In the genomic region with DNA sequence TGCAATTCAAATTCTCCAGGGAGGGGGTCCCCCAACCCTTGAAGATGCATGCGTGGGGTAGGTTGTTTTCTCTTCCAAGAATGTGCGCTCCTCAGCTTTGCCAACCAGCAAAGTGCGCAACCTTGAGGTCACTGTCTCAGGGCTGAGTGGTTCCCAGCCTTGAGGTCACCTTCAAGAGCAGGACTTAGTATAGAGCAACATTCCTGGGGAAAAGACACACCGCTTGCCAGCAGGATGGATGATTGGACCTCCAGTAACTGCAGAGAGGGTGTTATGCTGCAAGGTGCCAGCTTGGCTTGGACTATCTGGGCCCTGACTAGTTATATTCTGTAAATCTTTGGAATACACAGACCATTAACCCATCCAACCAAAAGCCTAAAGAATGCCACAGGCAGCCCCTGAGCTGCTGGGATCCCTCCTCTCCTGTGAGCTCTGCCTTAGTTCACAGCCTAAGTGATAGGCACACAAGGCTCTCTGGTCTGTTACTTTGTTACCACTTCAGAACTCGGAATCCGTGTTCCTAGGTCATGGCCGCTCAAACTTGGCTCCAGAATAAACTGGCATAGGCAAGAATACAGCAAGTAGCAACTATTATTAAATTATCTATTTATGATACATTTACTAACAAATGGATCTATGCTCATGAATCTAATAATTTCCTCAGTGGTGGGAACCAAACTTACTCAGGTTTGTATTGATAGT, we compare ENCODE assay signal across 24 mouse cellular contexts.
DNase-seq lines count a peak whose midpoint lies in the region; ATAC-seq lines count a peak whose summit lies in the region.
"Had no signal": no experiment of that assay in that cellular context is flagged by ENCODE, and none has a peak within 500 bp of the region (broad histone marks: within the 10 kb centered on the region; RNA-seq: fewer than 3 reads in every experiment).

No protein-coding gene starts in this region.

- DNase-seq in heart, postnatal 25 days (ENCODE audit: low spot score), result no peak
- DNase-seq in testis, postnatal 14 days (ENCODE audit: low spot score), result peak; percentile 78
- no peak for DNase-seq in testis, postnatal 10 days (ENCODE audit: low spot score)
- peak; percentile 33 to 65 for DNase-seq in kidney, postnatal 4 days
- no peak for DNase-seq in urinary bladder, postnatal 10 days (ENCODE audit: low spot score)
- no peak for DNase-seq in left cerebral cortex, postnatal 10 days (ENCODE audit: extremely low spot score in 1 of 2, low spot score in 2 of 2)
- DNase-seq: adrenal gland, adult 8-10 months; cerebellum, adult 9-11 months; gastrocnemius, postnatal 14 days; heart, adult 2 months; heart, postnatal 14 days; layer of hippocampus, adult 9-11 months; midbrain, embryonic 14.5 days; thymus, postnatal 25 days had no signal

- peaks cover 14% of the 10 kb centered on the region for H3K4me1 ChIP-seq in heart, embryonic 11.5 days (ENCODE audit: control insufficient read depth, insufficient read depth, low read length)
- H3K4me1 ChIP-seq in kidney, embryonic 15.5 days, result peaks cover 32% of the 10 kb centered on the region
- H3K4me1 ChIP-seq: hindbrain, embryonic 15.5 days had no signal

- 78% methylated on average over 7 of the region's 7 CpGs for WGBS in heart, embryonic 11.5 days (ENCODE audit: insufficient replicate concordance)
- whole genome bisulfite sequencing in kidney, embryonic 15.5 days, result 65% methylated on average over 7 of the region's 7 CpGs

- H3K9me3 ChIP-seq in heart, embryonic 11.5 days (replicated peaks; ENCODE audit: control insufficient read depth, low read length), result no peaks in the 10 kb centered on the region
- H3K9me3 ChIP-seq in kidney, embryonic 15.5 days (replicated peaks), result no peaks in the 10 kb centered on the region
- H3K9me3 ChIP-seq: embryonic facial prominence, embryonic 12.5 days; hindbrain, embryonic 15.5 days; intestine, embryonic 15.5 days; liver, embryonic 15.5 days had no signal

- peak; percentile 33; the same call in 1 of the 2 replicates for ATAC-seq in heart, embryonic 11.5 days (replicated peaks; ENCODE audit: insufficient number of reproducible peaks, low FRiP score, low TSS enrichment)
- peak; percentile 76 for ATAC-seq in kidney, embryonic 15.5 days (replicated peaks; ENCODE audit: low FRiP score)
- ATAC-seq: intestine, embryonic 15.5 days had no signal

- no peak overlapping the region for H3K9ac ChIP-seq in heart, embryonic 11.5 days (ENCODE audit: low read depth, low read length)
- no peak overlapping the region for H3K9ac ChIP-seq in kidney, embryonic 15.5 days
- H3K9ac ChIP-seq: embryonic facial prominence, embryonic 12.5 days; hindbrain, embryonic 15.5 days; intestine, embryonic 15.5 days; liver, embryonic 15.5 days had no signal

- no peak overlapping the region for H3K4me3 ChIP-seq in heart, embryonic 11.5 days (ENCODE audit: low read depth, low read length)
- no peak overlapping the region for H3K4me3 ChIP-seq in kidney, embryonic 15.5 days (replicated peaks)
- H3K4me3 ChIP-seq: embryonic facial prominence, embryonic 12.5 days; erythroblast, embryonic 14.5 days; heart, adult 2 months; hindbrain, embryonic 15.5 days; intestine, embryonic 15.5 days; left cerebral cortex, adult 2 months; liver, embryonic 15.5 days had no signal

- no peak overlapping the region for H3K27ac ChIP-seq in heart, embryonic 11.5 days (ENCODE audit: low read depth, low read length)
- peak overlapping the region; percentile 68 for H3K27ac ChIP-seq in kidney, embryonic 15.5 days
- H3K27ac ChIP-seq: embryonic facial prominence, embryonic 12.5 days; heart, adult 2 months; intestine, embryonic 15.5 days; left cerebral cortex, adult 2 months; liver, embryonic 15.5 days; stomach, postnatal 0 days had no signal

- H3K27me3 ChIP-seq in heart, embryonic 11.5 days (ENCODE audit: control insufficient read depth, insufficient read depth, low read length), result no peaks in the 10 kb centered on the region
- H3K27me3 ChIP-seq in kidney, embryonic 15.5 days, result no peaks in the 10 kb centered on the region
- H3K27me3 ChIP-seq: CH12.LX; embryonic facial prominence, embryonic 12.5 days; hindbrain, embryonic 15.5 days; intestine, embryonic 15.5 days; liver, embryonic 15.5 days had no signal

- no peaks in the 10 kb centered on the region for H3K36me3 ChIP-seq in heart, embryonic 11.5 days (ENCODE audit: control insufficient read depth, insufficient read depth, low read length)
- H3K36me3 ChIP-seq in kidney, embryonic 15.5 days, result peaks cover 6% of the 10 kb centered on the region; the same call in 1 of the 2 replicates
- H3K36me3 ChIP-seq: hindbrain, embryonic 15.5 days; intestine, embryonic 15.5 days; liver, embryonic 15.5 days had no signal

- intact Hi-C loops in heart, postnatal 25 days (cut with DNase I), result no loop called here
- intact Hi-C loops in left cerebral cortex, postnatal 10 days (cut with DNase I), result no loop called here

- H3K4me2 ChIP-seq in heart, embryonic 11.5 days, result no peak overlapping the region
- H3K4me2 ChIP-seq in kidney, embryonic 15.5 days, result no peak overlapping the region
- H3K4me2 ChIP-seq: embryonic facial prominence, embryonic 12.5 days; hindbrain, embryonic 15.5 days; intestine, embryonic 15.5 days; liver, embryonic 15.5 days had no signal

Comparison
In these comparisons a context has a peak if more than half of its experiments do, and no peak if none do; other contexts are left out.
1. DNase-seq: peak in testis, postnatal 14 days (single experiment) and kidney, postnatal 4 days (2 of 2); none in heart, postnatal 25 days (single experiment), testis, postnatal 10 days (single experiment), urinary bladder, postnatal 10 days (single experiment) and left cerebral cortex, postnatal 10 days (0 of 2).